Mouse (Mus musculus): ENCODE measurements around the gene Arid3b.

DNA sequence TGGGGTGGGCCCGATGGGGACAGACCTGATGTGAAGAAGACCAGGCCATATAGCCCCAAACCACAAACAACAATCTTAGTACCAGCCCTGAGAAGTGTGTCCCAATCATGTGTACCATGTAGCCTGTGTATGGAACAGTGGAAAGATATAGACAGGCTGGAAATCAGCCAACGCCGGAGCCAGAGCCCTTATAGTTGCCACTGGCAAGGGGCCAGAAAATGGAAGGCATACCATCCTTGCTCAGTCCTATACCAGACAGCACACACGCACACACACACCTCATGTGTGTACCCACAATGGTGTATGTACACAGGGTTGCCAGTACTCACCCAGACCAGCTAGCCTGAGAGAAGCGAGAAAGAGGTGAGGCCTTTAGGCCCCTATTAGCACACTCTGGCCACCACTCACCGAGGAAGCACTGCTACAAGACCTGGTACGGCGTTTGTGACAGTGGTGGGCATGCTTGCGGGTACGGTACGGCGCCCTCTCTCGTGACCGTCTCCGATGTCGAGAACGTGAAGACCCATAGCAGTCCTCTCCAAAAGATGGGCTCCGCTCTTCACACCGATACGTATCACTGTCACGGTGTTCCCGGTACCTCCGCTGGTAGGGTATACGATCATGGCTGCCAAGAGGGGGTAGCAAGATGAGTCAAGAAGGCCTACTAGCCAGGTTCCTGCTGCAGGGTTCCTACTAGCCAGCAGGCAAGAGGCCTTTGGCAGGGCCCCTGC, 76.0 kb downstream of the Arid3b start:
- no peak for TF ChIP-seq CTCF (IDR thresholded peaks at IDR 0.05; ENCODE audit: low read depth, low read length)
- TF ChIP-seq EP300 (IDR thresholded peaks at IDR 0.05; ENCODE audit: insufficient read depth, low read depth, low read length) = no peak

Measured in ES-Bruce4 (cell line).